Mouse (Mus musculus): Measurements from ENCODE around the gene Ankrd27. TPM values are rescaled to one million over a fixed set of nuclear protein-coding genes. Genes with fewer than 3 reads are reported as not detected.

Ankrd27 gene
- polyA plus RNA-seq, 1 experiment, result 29.6 TPM

Other genes starting within 250 kb of the Ankrd27 start
- gene Faap24, start 189.4 kb upstream of the Ankrd27 start, polyA plus RNA-seq (2012; rRNA removed), result 3.3 and 3.6 TPM in 2 replicates
- gene Cep89, start 189.2 kb upstream of the Ankrd27 start, polyA plus RNA-seq (2012; rRNA removed), result 13.7 and 19.3 TPM in 2 replicates
- 8.0 and 9.9 TPM in 2 replicates for gene Slc7a9, start 137.4 kb upstream of the Ankrd27 start, polyA plus RNA-seq (2012; rRNA removed)
- gene Tdrd12, start 48.5 kb upstream of the Ankrd27 start, polyA plus RNA-seq (2012; rRNA removed), result 0.22 and 0.23 TPM in 2 replicates
- gene Nudt19, start 29.9 kb upstream of the Ankrd27 start, polyA plus RNA-seq (2012; rRNA removed), result 32.0 and 36.7 TPM in 2 replicates
- 0.16 and 0.23 TPM in 2 replicates for gene Rgs9bp, start 662 bp upstream of the Ankrd27 start, polyA plus RNA-seq (2012; rRNA removed)
- 23.9 and 43.5 TPM in 2 replicates for gene Pdcd5, start 61.3 kb downstream of the Ankrd27 start, polyA plus RNA-seq (2012; rRNA removed)
- gene Dpy19l3, start 168.2 kb downstream of the Ankrd27 start, polyA plus RNA-seq (2012; rRNA removed), result 7.9 and 10.0 TPM in 2 replicates
- gene Zfp507, start 216.8 kb downstream of the Ankrd27 start, polyA plus RNA-seq (2012; rRNA removed), result 7.2 and 9.3 TPM in 2 replicates